Mouse (Mus musculus): Measurements from ENCODE around the gene Cnot10. TPM values are rescaled to one million over a fixed set of nuclear protein-coding genes. Genes with fewer than 3 reads are reported as not detected.

The Cnot10 gene
- total RNA-seq (2021): 10 to 100 TPM; 22.5 to 25.5 TPM
- long read RNA-seq, experiment 1, transcript Cnot10-201 (20 exons, 2,853 nt): major isoform, 19 of 36 reads
- long read RNA-seq, experiment 1, partial matches to known transcripts: 4 of 36 reads
- long read RNA-seq, experiment 1, other reads (novel, unspliced or antisense): 13 of 36 reads
- long read RNA-seq, experiment 2, transcript Cnot10-201 (20 exons, 2,853 nt): major isoform, 19 of 33 reads
- long read RNA-seq, experiment 2, partial matches to known transcripts: 1 of 33 reads
- long read RNA-seq, experiment 2, other reads (novel, unspliced or antisense): 12 of 33 reads

- intact Hi-C loops (cut with DNase I): no loop called here
- DNase-seq: peak; percentile 99 to 100
These were observed at the start of gene Cnot10 for GRCm38 (mm10) chr9:114639839-114640646. Cnot10 (minus strand) TSS chr9:114640184.

- intact Hi-C loops (cut with DNase I): loop anchor here (2.0 to 5.0 kb wide), 2 partner anchors 42 kb away; partner anchors contain the start of gene Cmtm6
- no peak for DNase-seq
These were observed 49.0 kb upstream of the Cnot10 start for GRCm38 (mm10) chr9:114688953-114689407.

DNA sequence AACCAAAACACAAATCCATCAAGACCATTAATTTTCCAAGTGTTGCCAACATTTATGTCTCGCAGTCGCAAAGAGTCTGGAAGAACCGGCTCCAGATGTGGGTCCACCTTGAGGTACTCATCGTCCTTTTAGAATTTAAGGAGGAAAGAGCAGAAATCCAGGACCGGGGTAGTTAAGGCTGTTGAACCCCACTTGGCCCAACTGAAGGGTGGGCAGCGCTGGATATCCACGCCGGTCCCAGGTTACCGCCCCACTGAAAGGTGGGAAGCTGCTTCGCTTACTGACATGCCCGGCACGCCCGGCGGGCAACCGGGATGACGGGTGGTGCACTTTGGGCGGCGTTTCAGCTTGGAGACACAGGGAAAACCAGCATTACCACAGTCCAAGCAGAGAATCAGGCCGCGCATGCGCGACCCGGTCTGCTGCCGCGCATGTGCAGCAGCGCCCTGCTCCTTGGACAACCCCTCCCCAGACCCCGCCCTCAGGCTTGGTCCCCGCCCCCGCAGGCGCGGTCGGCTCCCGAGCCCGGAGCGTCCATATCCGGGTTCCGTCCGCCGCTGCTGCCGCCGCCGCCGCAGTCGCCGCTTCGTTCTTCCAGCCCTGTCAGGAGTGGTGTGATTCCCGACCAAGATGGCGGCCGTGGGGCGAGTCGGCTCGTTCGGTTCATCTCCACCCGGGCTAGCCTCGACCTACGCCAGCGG lies 48.4 kb upstream of the Cnot10 start, which contains the start of gene Dync1li1:
Dync1li1 (plus strand) TSS at position 539 of the 701 bp plus-strand sequence.
- intact Hi-C loops (cut with DNase I): loop anchor here (2.0 to 5.0 kb wide), 2 partner anchors 41 to 42 kb away; partner anchors contain the start of gene Cmtm6
- DNase-seq: peak; percentile 99

DNA sequence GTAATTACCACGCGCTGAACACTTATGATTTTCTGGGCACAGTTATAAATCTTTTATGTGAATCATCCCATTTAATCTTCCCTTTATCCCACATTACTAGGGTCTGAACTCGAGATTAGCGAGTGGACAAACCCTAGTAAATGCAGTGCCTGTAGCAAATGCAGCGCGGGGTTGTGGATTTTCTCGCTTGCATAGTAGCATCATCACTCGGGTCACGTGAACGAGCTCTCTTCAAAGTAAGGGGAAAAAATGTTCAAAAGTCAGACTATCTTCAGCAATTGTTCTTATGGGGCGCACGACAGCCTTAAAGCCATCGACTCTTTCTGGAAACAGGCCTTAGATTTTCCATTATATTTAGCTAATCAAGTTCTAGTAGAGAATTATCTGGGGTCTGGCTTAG lies 47.7 kb upstream of the Cnot10 start:
- intact Hi-C loops (cut with DNase I): loop anchor here (2.0 to 5.0 kb wide), 2 partner anchors 40 to 43 kb away; partner anchors contain the start of gene Cmtm6
- no peak for DNase-seq

DNA sequence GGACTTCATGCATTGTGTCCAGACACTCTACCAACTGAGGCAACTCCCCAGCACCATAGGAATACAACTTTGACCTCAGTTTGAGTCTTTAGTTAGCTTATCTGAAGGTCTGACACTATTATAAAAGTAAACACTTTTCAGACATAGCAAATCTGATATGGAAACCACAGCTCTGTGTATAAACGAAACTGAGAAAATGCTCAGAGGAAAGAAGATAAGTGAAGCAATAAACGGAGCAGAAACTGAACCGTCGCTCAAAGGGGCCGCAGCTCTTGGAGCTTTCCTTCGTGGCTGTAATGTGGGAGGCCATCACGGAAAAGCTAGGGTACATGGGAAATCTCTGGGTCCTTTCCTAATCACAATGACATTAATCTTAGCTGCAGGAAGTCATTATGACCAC lies 46.3 kb upstream of the Cnot10 start:
- no peak for DNase-seq

GRCm38 (mm10) chr9:114682193-114682592 lies 42.2 kb upstream of the Cnot10 start:
- intact Hi-C loops (cut with DNase I): no loop called here
- DNase-seq: no peak

More for the DNA sequence above, 46.3 kb upstream of the Cnot10 start:
- intact Hi-C loops (cut with DNase I): loop anchor here (5.0 kb wide), 1 partner anchor 39 kb away; no protein-coding TSS in a partner anchor

DNA sequence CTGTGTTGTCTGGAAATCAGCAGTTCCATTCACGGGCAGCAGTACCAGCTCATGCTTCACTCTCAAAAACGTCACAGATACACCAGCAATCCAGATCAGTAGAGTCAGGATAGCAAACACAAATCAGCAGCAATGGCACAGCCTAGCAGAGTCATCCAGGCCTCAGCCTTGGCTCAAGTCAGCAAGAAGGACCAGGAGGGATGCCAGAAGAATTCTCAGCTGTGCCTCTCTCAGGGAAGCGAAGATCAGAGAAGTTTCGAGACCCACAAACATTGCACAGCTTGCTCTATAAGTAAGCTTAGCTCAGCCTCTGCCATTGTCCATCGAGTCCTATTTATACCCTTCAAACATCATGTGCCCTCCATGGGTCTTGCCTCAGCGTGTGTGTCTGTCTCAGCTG lies 40.5 kb upstream of the Cnot10 start:
- DNase-seq: no peak
- intact Hi-C loops (cut with DNase I): no loop called here

- DNase-seq: no peak
- intact Hi-C loops (cut with DNase I): no loop called here
These were observed 40.0 kb upstream of the Cnot10 start for GRCm38 (mm10) chr9:114679944-114680343.

GRCm38 (mm10) chr9:114678576-114678975 lies 38.6 kb upstream of the Cnot10 start:
- DNase-seq: no peak

DNA sequence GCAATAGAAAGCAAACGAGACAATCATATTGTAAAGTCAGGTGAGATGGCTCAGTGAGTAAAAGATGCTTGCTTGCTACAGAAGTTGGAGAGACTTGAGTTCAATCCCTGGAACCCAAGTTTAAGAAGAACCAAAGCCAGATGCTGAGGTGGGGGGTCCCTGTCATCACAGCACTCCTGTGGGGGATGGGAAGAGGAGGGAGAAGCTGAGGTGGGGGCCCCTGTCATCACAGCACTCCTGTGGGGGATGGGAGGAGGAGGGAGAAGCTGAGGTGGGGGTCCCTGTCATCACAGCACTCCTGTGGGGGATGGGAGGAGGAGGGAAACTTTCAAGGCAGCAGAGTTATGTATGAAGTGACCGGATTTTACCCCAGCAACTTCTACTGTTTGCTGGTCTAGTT lies 33.6 kb upstream of the Cnot10 start:
- DNase-seq: no peak
- intact Hi-C loops (cut with DNase I): no loop called here

More at GRCm38 (mm10) chr9:114678576-114678975, 38.6 kb upstream of the Cnot10 start:
- intact Hi-C loops (cut with DNase I): no loop called here

DNA sequence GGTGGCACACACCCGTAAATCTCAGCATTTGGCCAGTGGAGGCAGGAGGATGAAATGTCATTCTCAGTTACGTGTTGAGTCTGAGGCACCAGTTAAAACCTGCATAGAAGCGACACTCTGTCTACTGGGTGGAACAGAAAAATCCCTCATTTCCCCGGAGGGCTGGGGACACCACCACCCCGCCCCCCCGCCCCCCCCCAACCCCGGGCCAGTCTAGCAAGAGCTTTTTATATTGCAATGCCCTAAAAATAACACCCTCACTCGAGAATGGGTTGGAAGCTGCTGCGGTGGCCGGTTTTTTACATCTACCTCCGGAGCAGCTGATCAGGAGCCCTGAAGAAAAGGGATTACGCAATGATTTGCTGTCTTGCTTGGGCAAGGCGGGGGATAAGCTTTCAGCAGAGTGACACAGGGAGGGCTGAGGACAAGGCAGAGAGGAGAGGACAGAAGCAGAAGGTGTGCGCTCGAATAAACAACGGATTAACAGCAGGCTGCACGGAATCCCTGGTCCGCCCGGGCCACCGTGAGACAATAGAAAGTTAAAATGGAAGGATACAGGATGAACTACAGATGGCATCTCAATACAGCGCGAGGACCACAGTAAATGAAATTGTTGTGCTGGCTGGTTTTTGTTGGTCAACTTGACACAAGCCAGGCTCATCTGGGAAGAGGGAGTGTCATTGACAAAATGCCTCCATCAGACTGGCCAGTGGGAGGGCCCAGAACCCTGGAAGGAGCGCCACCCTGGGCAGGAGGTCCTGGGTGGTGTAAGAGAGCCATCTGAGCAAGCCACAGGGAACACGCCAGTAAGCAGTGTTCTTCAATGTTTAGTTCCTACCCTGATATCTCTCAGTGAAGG lies 32.9 kb upstream of the Cnot10 start:
- DNase-seq: peak in 1 of 2 experiments; percentile 16

DNA sequence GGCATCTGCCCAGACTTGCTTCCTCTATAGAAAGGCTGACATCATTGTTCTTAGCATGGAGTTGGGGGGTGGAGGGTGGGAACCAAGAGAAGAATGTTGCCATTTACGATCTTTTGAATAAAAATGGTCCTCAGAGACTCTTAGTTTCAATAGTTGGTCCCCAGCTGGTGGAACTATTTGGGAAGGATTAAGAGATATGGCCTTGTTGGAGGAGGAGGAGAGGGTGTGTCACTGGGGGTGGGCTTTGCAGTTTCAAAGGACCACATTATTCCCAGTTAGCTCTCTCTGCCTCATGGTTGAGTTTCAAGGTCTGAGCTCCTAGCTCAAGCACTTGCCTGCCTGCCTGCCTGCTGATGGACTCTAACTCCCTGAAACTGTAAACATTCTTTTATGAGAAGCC lies 32.0 kb upstream of the Cnot10 start:
- no peak for DNase-seq
- intact Hi-C loops (cut with DNase I): no loop called here

More for the DNA sequence above, 32.9 kb upstream of the Cnot10 start:
- intact Hi-C loops (cut with DNase I): no loop called here

- intact Hi-C loops (cut with DNase I): no loop called here
- no peak for DNase-seq
These were observed 29.0 kb upstream of the Cnot10 start for GRCm38 (mm10) chr9:114669011-114669410.

DNA sequence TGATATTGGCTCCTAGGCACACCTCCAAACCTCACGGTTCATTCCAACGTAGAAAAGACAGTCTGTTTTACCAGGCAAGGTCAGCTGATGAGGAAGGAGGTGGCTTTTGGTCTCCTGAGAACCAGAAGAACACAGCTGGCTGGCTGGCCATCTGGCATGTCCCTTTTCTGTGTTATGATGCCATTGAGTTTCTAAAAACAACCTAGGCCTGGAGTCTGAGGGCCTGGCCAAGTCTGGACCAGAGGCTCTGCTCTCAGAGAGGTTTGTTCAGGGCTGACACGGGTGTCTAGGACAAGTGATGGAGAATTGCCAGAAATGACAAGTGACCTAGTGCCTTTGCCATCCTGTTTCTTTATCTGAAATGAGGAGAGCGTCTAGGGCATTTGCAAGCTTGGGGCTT lies 28.1 kb upstream of the Cnot10 start:
- intact Hi-C loops (cut with DNase I): no loop called here
- peak; percentile 60 to 73 for DNase-seq

DNA sequence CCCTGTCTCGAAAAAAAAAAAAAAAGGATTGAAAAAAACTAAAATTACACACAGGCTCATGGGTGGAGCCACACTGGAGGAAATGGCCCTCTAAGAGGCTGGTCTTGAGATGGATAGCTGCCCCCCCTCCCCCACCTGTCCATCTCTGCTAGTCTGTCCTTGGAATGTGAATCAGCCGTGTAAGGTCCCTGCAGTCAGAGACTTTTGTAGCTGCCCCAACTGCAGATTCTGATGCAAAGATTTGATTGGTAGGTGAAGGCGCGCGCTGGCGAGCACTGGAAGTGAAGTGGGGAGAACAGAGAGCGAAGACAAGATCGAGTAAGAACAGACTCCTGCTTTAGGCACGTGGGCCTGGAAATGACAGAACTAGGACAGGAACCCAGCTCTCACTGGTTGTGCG lies 26.9 kb upstream of the Cnot10 start:
- DNase-seq: no peak
- intact Hi-C loops (cut with DNase I): no loop called here

DNA sequence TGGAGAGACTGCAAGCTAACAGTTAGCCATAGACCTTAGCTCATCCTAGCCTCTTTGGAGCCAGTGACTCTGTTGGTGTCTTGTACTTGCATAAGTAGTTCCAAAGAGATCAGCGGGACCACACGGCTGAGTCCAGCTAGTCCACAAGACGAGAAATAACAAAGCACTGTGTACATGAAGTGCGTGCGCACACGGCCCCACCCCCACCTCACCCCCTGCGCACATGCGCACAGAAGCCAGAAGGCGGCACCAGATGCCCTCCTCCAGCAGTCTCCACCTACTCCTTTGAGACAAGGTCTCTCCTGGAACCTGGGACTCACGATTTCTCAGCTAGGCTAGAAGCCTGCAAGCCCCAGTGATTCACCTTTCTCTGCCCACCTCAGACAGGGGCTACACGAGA lies 23.8 kb upstream of the Cnot10 start:
- DNase-seq: no peak
- intact Hi-C loops (cut with DNase I): no loop called here

DNA sequence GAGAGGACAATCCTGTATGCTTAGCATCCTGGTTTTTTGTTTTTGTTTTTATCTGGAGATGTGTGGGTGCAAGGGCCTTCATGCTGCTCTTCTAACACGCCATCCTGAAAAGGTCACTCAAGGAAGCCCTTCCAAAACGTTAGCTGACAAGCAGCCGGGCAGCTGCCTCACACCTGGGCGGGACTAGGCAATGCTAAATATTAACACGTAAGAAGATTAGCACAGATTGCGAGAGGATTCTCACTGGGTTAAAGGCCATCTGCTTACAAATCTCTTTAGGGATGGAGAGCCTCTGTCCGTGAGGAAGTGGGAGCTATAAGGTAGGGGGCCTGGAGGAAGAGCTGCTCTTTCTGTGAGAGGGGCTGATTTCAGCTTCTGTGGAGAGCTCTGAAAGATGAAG lies 22.0 kb upstream of the Cnot10 start:
- no peak for DNase-seq
- intact Hi-C loops (cut with DNase I): no loop called here

DNA sequence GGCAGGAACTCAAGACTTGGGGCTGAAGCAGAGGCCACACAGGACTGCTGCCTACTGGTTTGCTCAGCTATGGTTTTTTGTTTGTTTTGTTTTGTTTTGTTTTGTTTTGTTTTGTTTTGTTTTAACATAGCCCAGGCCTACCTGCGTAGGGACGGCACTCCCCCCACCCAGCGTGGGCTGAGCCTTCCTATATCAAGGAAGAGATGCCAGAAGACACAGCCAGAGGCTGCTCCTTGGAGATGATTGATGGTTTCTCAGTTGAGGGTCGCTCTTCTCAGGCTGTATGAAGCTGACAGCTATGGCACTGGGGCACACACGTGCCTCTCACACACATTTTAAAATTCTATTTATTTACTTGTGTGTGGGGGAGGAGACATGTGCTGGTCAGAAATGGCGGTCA lies 21.0 kb upstream of the Cnot10 start:
- DNase-seq: no peak
- intact Hi-C loops (cut with DNase I): no loop called here

- intact Hi-C loops (cut with DNase I): no loop called here
- no peak for DNase-seq
These were observed 20.5 kb upstream of the Cnot10 start for GRCm38 (mm10) chr9:114660506-114660905.

GRCm38 (mm10) chr9:114656701-114657100 lies 16.7 kb upstream of the Cnot10 start:
- DNase-seq: no peak
- intact Hi-C loops (cut with DNase I): no loop called here

All from heart, postnatal 14 days (tissue).